Mouse (Mus musculus) common myeloid progenitor, adult 5-6 weeks (primary cell): Measurements from ENCODE around the gene Gzmm. TPM values are rescaled to one million over a fixed set of nuclear protein-coding genes. Genes with fewer than 3 reads are reported as not detected.

Source experiments
- ATAC-seq: replicated peaks from 2 replicates; pipeline ENCODE4 v1.8.0; 2016; ENCODE audit warnings: low read depth, mild to moderate bottlenecking, moderate TSS enrichment, inconsistent platforms; ENCODE audit not compliant: poor library complexity, severe bottlenecking
- total RNA-seq: library from RNA; stranded (forward); fragments of 200-1000, 187-1606 nt; gene quantifications from 2 replicates; pipeline ENCODE4 v1.2.3, GENCODE M21; 2017

Gene Gzmm
- total RNA-seq, 1 experiment from 2014 or later = 0.96 TPM

DNA sequence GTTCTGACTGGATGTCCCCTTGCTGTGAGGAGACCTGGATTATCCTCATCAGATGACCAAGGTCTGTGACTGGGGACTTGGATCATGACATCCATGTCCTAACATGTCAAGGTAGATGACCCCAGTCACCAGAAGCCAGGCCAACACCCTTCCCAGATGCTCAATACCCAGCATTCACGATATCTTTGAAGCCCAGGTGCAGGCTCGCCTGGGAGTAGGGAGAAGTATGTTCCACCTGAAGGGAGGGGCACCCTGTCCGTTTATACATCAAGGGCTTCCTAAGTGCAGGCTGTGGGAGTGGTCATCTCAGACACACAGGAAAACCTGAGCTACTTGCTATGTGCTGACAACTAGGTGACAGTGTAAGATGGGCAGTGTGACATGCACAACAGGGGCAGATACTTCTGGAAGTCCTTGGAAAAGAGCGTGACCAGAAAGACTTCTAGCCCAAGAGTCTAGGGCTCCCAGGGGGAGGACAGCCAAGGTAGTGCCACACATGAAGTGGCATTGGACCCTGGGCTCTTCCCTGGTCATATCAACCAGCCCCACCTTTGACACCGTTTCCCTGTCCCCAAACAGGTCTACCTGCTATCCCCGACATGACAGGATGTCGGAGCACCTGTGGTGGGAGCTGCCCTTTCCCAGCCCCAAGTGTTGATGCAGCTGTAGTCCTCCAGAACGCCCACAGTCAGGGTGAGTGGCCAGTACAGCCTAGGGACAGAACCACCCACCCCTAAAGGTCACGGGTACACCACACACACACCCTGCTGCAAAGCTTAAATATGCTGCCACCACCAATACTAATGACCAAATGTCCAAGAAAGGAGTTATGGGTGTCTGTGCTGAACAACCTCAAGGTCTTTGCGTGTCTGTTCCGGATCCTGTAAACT lies 8.0 kb upstream of the Gzmm start:
- ATAC-seq = peak; percentile 3

DNA sequence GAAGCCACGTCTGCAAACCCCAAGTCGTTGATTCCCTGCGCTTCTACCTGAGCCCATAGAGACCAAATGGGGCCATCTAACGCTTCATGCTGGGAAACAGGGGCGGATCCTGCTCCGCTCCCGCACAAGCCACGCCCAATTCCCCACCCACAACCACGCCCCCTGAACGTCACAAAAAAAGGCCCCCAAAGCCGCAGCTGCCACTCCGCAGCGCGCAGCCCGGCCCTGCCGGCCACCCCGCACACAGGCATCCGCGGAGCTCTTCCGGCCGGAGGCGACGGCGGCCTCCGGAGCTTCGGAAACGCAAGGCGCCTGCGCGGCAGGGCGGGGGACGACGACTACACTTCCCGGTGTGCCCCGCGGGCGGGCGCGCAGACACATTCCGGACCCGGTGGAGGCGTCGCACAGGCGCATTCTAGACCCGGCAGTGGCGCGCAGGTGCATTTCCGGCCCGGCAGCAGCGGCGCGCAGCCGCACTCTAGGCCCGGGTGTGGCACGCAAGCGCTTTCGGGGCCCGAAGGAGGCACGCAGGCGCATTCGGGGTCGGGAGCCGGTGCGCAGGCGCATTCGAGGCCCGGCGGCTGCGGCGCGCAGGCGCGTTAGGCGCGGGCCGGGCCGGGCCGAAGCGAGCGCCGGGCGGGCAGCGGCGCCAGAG lies 7.1 kb upstream of the Gzmm start, which contains the start of gene Cdc34:
TSS of gene Cdc34 (plus strand) at position 605 of the 655 bp plus-strand sequence.
- peak; percentile 77 for ATAC-seq

DNA sequence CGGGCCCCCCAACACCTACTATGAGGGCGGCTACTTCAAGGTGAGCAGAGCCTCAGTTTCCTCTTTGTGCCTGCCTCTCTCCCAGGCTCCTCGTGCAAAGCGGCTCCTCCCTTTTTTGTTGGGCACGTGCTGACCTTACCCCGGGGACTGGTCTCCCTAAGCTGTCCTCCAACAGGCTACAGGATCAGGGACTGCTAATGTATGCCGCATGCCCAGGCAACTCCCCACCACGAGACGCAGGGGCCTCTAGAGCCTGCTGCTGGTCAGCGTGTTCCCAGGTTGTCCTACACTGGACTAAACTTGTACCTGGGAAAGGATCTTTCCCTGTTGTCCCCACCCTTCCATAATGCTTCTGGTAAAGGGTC lies 6.3 kb upstream of the Gzmm start:
- no peak for ATAC-seq

- 0 out of 2 replicates have a peak, but pooled peaks have one; percentile 11 for ATAC-seq
Measured at GRCm38 (mm10) chr10:79682916-79683582, 5.8 kb upstream of the Gzmm start.

DNA sequence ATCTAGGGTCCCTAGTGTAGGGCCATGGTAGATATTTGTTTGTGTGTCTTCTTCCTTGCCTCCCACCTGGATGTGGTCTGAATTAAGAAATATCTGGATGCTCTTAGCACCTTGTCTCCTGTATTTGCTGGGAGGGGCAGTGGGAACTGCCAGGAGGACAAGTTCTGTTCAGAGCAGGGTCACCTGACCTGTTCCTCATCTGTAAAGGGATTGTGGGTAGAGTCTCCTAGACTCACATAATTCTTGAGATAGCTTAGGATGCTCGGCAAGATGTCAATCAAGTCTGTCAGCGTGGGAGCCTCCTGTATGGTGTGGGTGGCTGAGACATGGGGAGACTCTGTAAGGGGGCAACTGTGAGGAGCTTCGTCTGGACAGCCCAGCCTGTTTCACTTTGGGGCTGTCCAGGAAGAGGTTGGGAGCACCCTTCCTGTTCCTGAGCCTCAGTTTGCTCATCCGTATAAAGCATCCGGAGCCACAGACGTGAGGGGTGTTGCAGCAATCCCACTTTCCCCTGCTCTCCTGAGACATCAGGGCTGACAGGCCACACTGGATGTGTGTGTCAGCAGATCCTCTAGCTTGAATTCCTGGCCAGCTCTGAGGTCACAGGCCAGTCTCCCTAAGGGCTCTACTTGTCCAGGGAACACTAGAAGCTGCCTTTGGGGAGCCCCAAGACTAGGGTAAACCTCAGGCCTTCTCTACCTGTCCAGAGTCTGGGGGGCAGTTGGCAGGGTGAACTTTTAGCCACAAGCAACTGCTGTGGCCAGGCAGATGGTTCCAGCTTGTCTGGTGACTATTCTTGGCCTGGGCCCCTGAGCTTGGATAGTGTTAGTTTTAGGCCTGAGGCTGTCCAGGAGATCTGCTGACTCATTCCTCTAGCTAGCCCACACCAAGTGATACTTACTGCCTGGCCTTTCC lies 4.8 kb upstream of the Gzmm start:
- ATAC-seq = no peak

GRCm38 (mm10) chr10:79684770-79685600 lies 3.8 kb upstream of the Gzmm start:
- ATAC-seq = no peak

GRCm38 (mm10) chr10:79686219-79686618 lies 2.6 kb upstream of the Gzmm start:
- no peak for ATAC-seq

GRCm38 (mm10) chr10:79686691-79687090 lies 2.1 kb upstream of the Gzmm start:
- ATAC-seq = no peak

- ATAC-seq = no peak
Measured at GRCm38 (mm10) chr10:79687513-79687912, 1.3 kb upstream of the Gzmm start.

GRCm38 (mm10) chr10:79689178-79689577 lies 358 bp downstream of the Gzmm start:
- ATAC-seq = no peak

DNA sequence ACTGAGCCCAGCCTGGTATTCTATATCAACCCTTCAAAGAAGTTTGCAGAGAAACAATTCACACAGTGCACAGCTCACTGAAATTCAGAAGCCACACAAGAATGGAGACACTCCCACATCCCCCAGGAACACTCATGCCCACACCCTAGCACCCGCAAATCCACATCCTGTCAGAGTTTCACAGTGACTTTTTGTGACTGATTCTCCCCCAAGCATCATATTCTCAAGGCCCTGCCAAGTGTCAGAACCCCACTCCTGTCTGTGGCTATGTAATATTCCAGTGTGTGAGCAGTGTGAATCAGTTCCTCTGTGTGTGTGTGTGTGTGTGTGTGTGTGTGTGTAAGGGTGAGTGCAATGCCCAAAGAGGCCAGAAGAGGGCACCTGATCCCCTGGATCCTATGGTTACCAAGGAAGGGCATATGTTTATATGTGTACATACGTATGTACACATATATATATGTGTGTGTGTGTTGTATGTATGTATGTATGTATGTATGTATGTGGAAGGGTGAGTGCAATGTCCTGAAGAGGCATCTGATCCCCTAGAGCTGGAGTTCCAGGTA lies 3.2 kb downstream of the Gzmm start:
- ATAC-seq = no peak

- ATAC-seq = no peak
Measured at GRCm38 (mm10) chr10:79693580-79694378, 5.0 kb downstream of the Gzmm start.

- no peak for ATAC-seq
Measured at GRCm38 (mm10) chr10:79694379-79694655, 5.5 kb downstream of the Gzmm start.

GRCm38 (mm10) chr10:79695231-79696128 lies 6.7 kb downstream of the Gzmm start:
- peak; percentile 92 for ATAC-seq

DNA sequence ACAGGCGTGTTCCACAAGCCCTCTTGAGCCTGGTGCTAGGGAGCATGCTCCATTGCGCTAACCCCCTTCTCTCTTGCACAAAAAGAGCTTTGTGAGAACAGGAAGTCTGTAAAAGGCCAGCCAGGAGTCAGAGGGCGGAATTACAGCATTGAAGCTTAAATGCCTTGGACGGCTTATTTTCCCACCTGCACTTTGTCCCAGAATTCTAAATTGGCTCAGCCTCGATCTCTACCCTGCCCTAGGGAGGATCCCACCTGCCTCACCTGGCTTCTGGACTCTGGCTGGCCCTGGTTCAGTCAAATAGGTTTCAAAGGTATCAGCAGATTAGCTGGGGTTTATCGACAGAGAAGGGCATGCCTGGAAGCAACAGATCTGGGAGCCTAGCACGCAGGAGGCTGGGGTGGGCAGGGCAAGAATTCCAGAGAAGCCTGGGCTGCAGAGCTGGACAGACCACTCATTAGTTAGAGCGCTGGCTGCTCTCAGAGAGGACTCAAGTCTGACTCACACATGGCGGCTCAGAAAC lies 7.4 kb downstream of the Gzmm start:
- no peak; the same call in 1 of the 2 replicates for ATAC-seq

DNA sequence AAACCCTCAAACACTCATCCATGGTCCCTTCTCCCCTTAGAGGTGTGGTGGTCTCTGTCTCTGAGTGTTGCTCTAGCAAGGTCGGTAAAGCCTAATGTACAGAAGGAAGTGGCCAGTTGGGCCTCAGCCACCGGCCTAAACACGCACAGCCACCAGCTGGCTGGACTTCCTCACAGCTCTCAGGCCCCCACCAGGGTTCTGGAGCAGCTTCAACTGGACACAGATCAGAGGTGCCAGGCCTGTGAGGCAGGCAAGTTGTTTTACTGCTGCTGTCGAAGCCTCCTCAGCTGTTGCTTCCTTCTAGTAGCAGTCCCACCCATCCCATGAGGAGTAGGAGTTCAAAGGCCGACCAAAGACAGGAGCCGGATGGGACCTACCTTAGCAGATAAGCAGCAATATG lies 9.1 kb downstream of the Gzmm start:
- no peak for ATAC-seq

DNA sequence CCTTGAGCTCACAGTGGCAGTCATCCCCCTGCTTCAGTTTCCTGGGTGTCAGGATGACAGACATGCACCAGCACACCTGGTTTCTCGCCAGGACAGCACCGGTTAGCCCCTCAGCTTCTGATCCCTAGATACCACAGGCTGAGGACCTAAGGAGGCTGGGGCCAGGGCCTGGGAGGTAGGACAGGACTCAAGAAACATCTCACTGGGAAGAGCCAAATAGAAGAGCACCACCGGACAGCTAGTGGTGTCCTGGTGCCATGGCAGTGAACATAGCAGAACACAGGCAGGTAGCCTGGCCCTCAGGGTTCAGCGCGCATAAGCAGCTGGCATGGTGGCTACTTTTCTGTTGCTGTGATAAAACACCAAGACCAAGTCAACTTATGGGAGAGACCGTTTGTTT lies 9.6 kb downstream of the Gzmm start:
- ATAC-seq = no peak
